Mouse (Mus musculus) forebrain, embryonic 13.5 days (tissue): Measurements from ENCODE around the gene Trpm3. TPM values are rescaled to one million over a fixed set of nuclear protein-coding genes. Genes with fewer than 3 reads are reported as not detected.

ENCODE experiments used
- ATAC-seq: fragments of 200-750 bp; cut with Nextera tagmentation; 2 replicates; pipeline ENCODE4 v1.8.0; 2017
- H3K27ac ChIP-seq: fragments of 300-500 bp; sonication (generic); 2 replicates; pipeline ENCODE4 v1.5.1; 2015; ENCODE audit warnings: inconsistent platforms, mild to moderate bottlenecking, moderate library complexity
- H3K27me3 ChIP-seq: fragments of 300-500 bp; sonication (generic); 2 replicates; pipeline ENCODE4 v1.6.1; 2015; ENCODE audit warnings: mild to moderate bottlenecking, inconsistent platforms
- H3K36me3 ChIP-seq: fragments of 300-500 bp; sonication (generic); 2 replicates; pipeline ENCODE4 v1.6.1; 2015; ENCODE audit warnings: mild to moderate bottlenecking, inconsistent platforms; ENCODE audit not compliant: poor library complexity, severe bottlenecking
- H3K4me1 ChIP-seq: fragments of 300-500 bp; sonication (generic); 2 replicates; pipeline ENCODE4 v1.6.1; 2015; ENCODE audit warnings: inconsistent platforms
- H3K4me2 ChIP-seq: fragments of 300-500 bp; sonication (generic); 2 replicates; pipeline ENCODE4 v1.6.1; 2015; ENCODE audit warnings: inconsistent platforms, mild to moderate bottlenecking, moderate library complexity
- H3K4me3 ChIP-seq: fragments of 300-500 bp; sonication (generic); 2 replicates; pipeline ENCODE4 v1.5.1; 2015; ENCODE audit warnings: mild to moderate bottlenecking, inconsistent platforms
- H3K9ac ChIP-seq: fragments of 300-500 bp; sonication (generic); 2 replicates; pipeline ENCODE4 v1.6.1; 2015; ENCODE audit warnings: mild to moderate bottlenecking, inconsistent platforms
- H3K9me3 ChIP-seq: fragments of 300-500 bp; sonication (generic); replicated peaks from 2 replicates; pipeline ENCODE4 v1.6.1; 2016; ENCODE audit warnings: inconsistent platforms
- WGBS: fragments of 180-500 bp; shearing (Covaris S2); methylation state at CpG from one replicate; pipeline ENCODE4 v1.1.7; 2015; 5-methylcytosine and 5-hydroxymethylcytosine counted together
- polyA plus RNA-seq: library from polyadenylated mRNA; unstranded; fragments of >200 nt; fragmentation: Nextera tagmentation; extraction: Ambion mirVana; gene quantifications from 2 replicates; pipeline ENCODE4 v1.2.1, GENCODE M21; 2015

Gene Trpm3
- polyA plus RNA-seq = 11.8 and 16.7 TPM in 2 replicates

- Histone ChIP-seq H3K4me2 (peak within 1 kb of the TSS; percentile 74), H3K4me1 (peaks cover 16% of the 10 kb centered on the region), H3K9me3 (no peaks in the 10 kb centered on the region), H3K27ac (no peak within 1 kb of the TSS), H3K4me3 (peak within 1 kb of the TSS; percentile 44), H3K9ac (peak within 1 kb of the TSS; percentile 50), H3K27me3 (peaks cover 12% of the 10 kb centered on the region), H3K36me3 (no peaks in the 10 kb centered on the region)
- peak; percentile 98 for ATAC-seq
- 0% methylated on average over 39 of the region's 39 CpGs for WGBS
Observed at GRCm38 (mm10) chr19:22138590-22139421, at the start of gene Trpm3. Trpm3 (plus strand) TSS chr19:22139046.

GRCm38 (mm10) chr19:22100582-22100981 is 38.3 kb upstream of the Trpm3 start:
- no peak overlapping the region for H3K4me3 ChIP-seq

GRCm38 (mm10) chr19:22103865-22104264 is 35.0 kb upstream of the Trpm3 start:
- Histone ChIP-seq H3K9me3 (no peaks in the 10 kb centered on the region), H3K27ac (no peak overlapping the region), H3K9ac (no peak overlapping the region), H3K4me1 (no peaks in the 10 kb centered on the region), H3K36me3 (no peaks in the 10 kb centered on the region), H3K4me3 (no peak overlapping the region), H3K27me3 (no peaks in the 10 kb centered on the region), H3K4me2 (no peak overlapping the region)
- 79% methylated on average over 4 of the region's 4 CpGs for WGBS
- ATAC-seq = no peak

More at GRCm38 (mm10) chr19:22100582-22100981, 38.3 kb upstream of the Trpm3 start:
- Histone ChIP-seq H3K4me1 (no peaks in the 10 kb centered on the region), H3K4me2 (no peak overlapping the region), H3K27ac (no peak overlapping the region), H3K36me3 (no peaks in the 10 kb centered on the region), H3K27me3 (no peaks in the 10 kb centered on the region), H3K9me3 (no peaks in the 10 kb centered on the region), H3K9ac (no peak overlapping the region)
- WGBS = 44% methylated on average over 4 of the region's 4 CpGs
- no peak for ATAC-seq

GRCm38 (mm10) chr19:22104848-22105484 is 33.9 kb upstream of the Trpm3 start:
- Histone ChIP-seq H3K4me3 (no peak overlapping the region), H3K36me3 (no peaks in the 10 kb centered on the region), H3K4me1 (no peaks in the 10 kb centered on the region), H3K27ac (no peak overlapping the region), H3K9me3 (no peaks in the 10 kb centered on the region), H3K27me3 (no peaks in the 10 kb centered on the region), H3K4me2 (no peak overlapping the region), H3K9ac (no peak overlapping the region)
- ATAC-seq = no peak
- WGBS = 60% methylated on average over 7 of the region's 7 CpGs

GRCm38 (mm10) chr19:22105648-22106047 is 33.2 kb upstream of the Trpm3 start:
- no peaks in the 10 kb centered on the region for H3K27me3 ChIP-seq
- H3K4me2 ChIP-seq = no peak overlapping the region
- H3K27ac ChIP-seq = no peak overlapping the region
- H3K4me1 ChIP-seq = no peaks in the 10 kb centered on the region
- no peak overlapping the region for H3K4me3 ChIP-seq
- no peaks in the 10 kb centered on the region for H3K9me3 ChIP-seq
- 81% methylated on average over 2 of the region's 2 CpGs for WGBS
- H3K36me3 ChIP-seq = no peaks in the 10 kb centered on the region
- ATAC-seq = no peak
- H3K9ac ChIP-seq = no peak overlapping the region

GRCm38 (mm10) chr19:22108893-22109463 is 29.9 kb upstream of the Trpm3 start:
- ATAC-seq = no peak
- Histone ChIP-seq H3K27ac (no peak overlapping the region), H3K36me3 (no peaks in the 10 kb centered on the region), H3K9me3 (no peaks in the 10 kb centered on the region), H3K27me3 (no peaks in the 10 kb centered on the region), H3K4me2 (no peak overlapping the region), H3K9ac (no peak overlapping the region), H3K4me3 (no peak overlapping the region), H3K4me1 (no peaks in the 10 kb centered on the region)
- 94% methylated on average over 8 of the region's 8 CpGs for WGBS

GRCm38 (mm10) chr19:22120976-22121375 is 17.9 kb upstream of the Trpm3 start:
- H3K27ac ChIP-seq = no peak overlapping the region
- WGBS = 75% methylated on average over 2 of the region's 2 CpGs
- H3K4me1 ChIP-seq = no peaks in the 10 kb centered on the region
- no peaks in the 10 kb centered on the region for H3K27me3 ChIP-seq
- no peak for ATAC-seq
- H3K9me3 ChIP-seq = no peaks in the 10 kb centered on the region
- H3K9ac ChIP-seq = no peak overlapping the region
- no peak overlapping the region for H3K4me2 ChIP-seq
- H3K36me3 ChIP-seq = no peaks in the 10 kb centered on the region
- H3K4me3 ChIP-seq = no peak overlapping the region

- Histone ChIP-seq H3K4me2 (no peak overlapping the region), H3K9me3 (no peaks in the 10 kb centered on the region), H3K9ac (no peak overlapping the region), H3K36me3 (no peaks in the 10 kb centered on the region), H3K4me1 (no peaks in the 10 kb centered on the region), H3K27me3 (no peaks in the 10 kb centered on the region), H3K4me3 (no peak overlapping the region), H3K27ac (no peak overlapping the region)
- 81% methylated on average over 2 of the region's 2 CpGs for WGBS
- no peak for ATAC-seq
Observed at GRCm38 (mm10) chr19:22121631-22122030, 17.2 kb upstream of the Trpm3 start.

- Histone ChIP-seq H3K36me3 (no peaks in the 10 kb centered on the region), H3K4me2 (no peak overlapping the region), H3K9ac (no peak overlapping the region), H3K4me1 (no peaks in the 10 kb centered on the region), H3K9me3 (no peaks in the 10 kb centered on the region), H3K27me3 (0 out of 2 replicates have a peak, but pooled peaks cover under 1% of the 10 kb centered on the region), H3K27ac (no peak overlapping the region), H3K4me3 (no peak overlapping the region)
- WGBS = 87% methylated on average over 3 of the region's 3 CpGs
- no peak for ATAC-seq
Observed at GRCm38 (mm10) chr19:22132626-22133025, 6.2 kb upstream of the Trpm3 start.

- H3K9me3 ChIP-seq = no peaks in the 10 kb centered on the region
- H3K27ac ChIP-seq = no peak overlapping the region
- H3K27me3 ChIP-seq = no peaks in the 10 kb centered on the region
- no peak overlapping the region for H3K4me2 ChIP-seq
- H3K4me1 ChIP-seq = no peaks in the 10 kb centered on the region
- no peak overlapping the region for H3K4me3 ChIP-seq
- 89% methylated on average over 4 of the region's 4 CpGs for WGBS
- H3K36me3 ChIP-seq = no peaks in the 10 kb centered on the region
- no peak overlapping the region for H3K9ac ChIP-seq
- ATAC-seq = no peak
Observed at GRCm38 (mm10) chr19:22178549-22178948, 39.7 kb downstream of the Trpm3 start.

GRCm38 (mm10) chr19:22179017-22179416 is 40.2 kb downstream of the Trpm3 start:
- Histone ChIP-seq H3K9me3 (no peaks in the 10 kb centered on the region), H3K27ac (no peak overlapping the region), H3K27me3 (no peaks in the 10 kb centered on the region), H3K36me3 (no peaks in the 10 kb centered on the region), H3K4me3 (no peak overlapping the region), H3K4me2 (no peak overlapping the region), H3K9ac (no peak overlapping the region), H3K4me1 (no peaks in the 10 kb centered on the region)
- WGBS = 97% methylated on average over 2 of the region's 2 CpGs
- ATAC-seq = no peak

GRCm38 (mm10) chr19:22180136-22180535 is 41.3 kb downstream of the Trpm3 start:
- Histone ChIP-seq H3K4me1 (no peaks in the 10 kb centered on the region), H3K27ac (no peak overlapping the region), H3K9me3 (no peaks in the 10 kb centered on the region), H3K4me3 (no peak overlapping the region), H3K36me3 (no peaks in the 10 kb centered on the region), H3K9ac (no peak overlapping the region), H3K27me3 (no peaks in the 10 kb centered on the region), H3K4me2 (no peak overlapping the region)
- 83% methylated on average over 3 of the region's 3 CpGs for WGBS
- ATAC-seq = no peak
